Mouse (Mus musculus): Measurements from ENCODE around the gene Gphn.
"Not testable (repeated sequence)": the region's sequence is repeated elsewhere in the genome, so short reads cannot be mapped to it uniquely, and the experiment has no call there.

Gene Gphn

GRCm38 (mm10) chr12:78356472-78356871, 130.3 kb downstream of the Gphn start:
- DNase-seq (ENCODE audit: low read depth, low spot score): no peak

GRCm38 (mm10) chr12:78389267-78389666, 163.1 kb downstream of the Gphn start:
- no peak for DNase-seq (ENCODE audit: low read depth, low spot score)

- no peak for DNase-seq (ENCODE audit: low read depth, low spot score)
These were observed 169.1 kb downstream of the Gphn start for GRCm38 (mm10) chr12:78395297-78395696.

- peak; percentile 36 for DNase-seq (ENCODE audit: low read depth, low spot score)
These were observed 181.3 kb downstream of the Gphn start for GRCm38 (mm10) chr12:78407518-78407917.

- no peak for DNase-seq (ENCODE audit: low read depth, low spot score)
These were observed 296.0 kb downstream of the Gphn start for GRCm38 (mm10) chr12:78522176-78522575.

GRCm38 (mm10) chr12:78522804-78523394, 296.7 kb downstream of the Gphn start:
- DNase-seq (ENCODE audit: low read depth, low spot score): no peak

- DNase-seq (ENCODE audit: low read depth, low spot score): not testable (repeated sequence)
These were observed 311.4 kb downstream of the Gphn start for GRCm38 (mm10) chr12:78537590-78537989.

- no peak for DNase-seq (ENCODE audit: low read depth, low spot score)
These were observed 324.7 kb downstream of the Gphn start for GRCm38 (mm10) chr12:78550913-78551312.

- no peak for DNase-seq (ENCODE audit: low read depth, low spot score)
These were observed 405.6 kb downstream of the Gphn start for GRCm38 (mm10) chr12:78631816-78632215.

- no peak for DNase-seq (ENCODE audit: low read depth, low spot score)
These were observed 413.3 kb downstream of the Gphn start for GRCm38 (mm10) chr12:78639466-78639865.

GRCm38 (mm10) chr12:78640086-78640485, 413.9 kb downstream of the Gphn start:
- DNase-seq (ENCODE audit: low read depth, low spot score): no peak

GRCm38 (mm10) chr12:78641220-78641619, 415.0 kb downstream of the Gphn start:
- DNase-seq (ENCODE audit: low read depth, low spot score): no peak

- no peak for DNase-seq (ENCODE audit: low read depth, low spot score)
These were observed 417.5 kb downstream of the Gphn start for GRCm38 (mm10) chr12:78643691-78644090.

- peak; percentile 4 for DNase-seq (ENCODE audit: low read depth, low spot score)
These were observed 419.1 kb downstream of the Gphn start for GRCm38 (mm10) chr12:78645282-78645681.

- no peak for DNase-seq (ENCODE audit: low read depth, low spot score)
These were observed 433.6 kb downstream of the Gphn start for GRCm38 (mm10) chr12:78659718-78660304.

- no peak for DNase-seq (ENCODE audit: low read depth, low spot score)
These were observed 452.1 kb downstream of the Gphn start for GRCm38 (mm10) chr12:78678101-78678806.

- DNase-seq (ENCODE audit: low read depth, low spot score): no peak
These were observed 452.6 kb downstream of the Gphn start for GRCm38 (mm10) chr12:78678807-78679189.

GRCm38 (mm10) chr12:78681048-78681447, 454.9 kb downstream of the Gphn start:
- DNase-seq (ENCODE audit: low read depth, low spot score): no peak

- no peak for DNase-seq (ENCODE audit: low read depth, low spot score)
These were observed 456.1 kb downstream of the Gphn start for GRCm38 (mm10) chr12:78682279-78682678.

- DNase-seq (ENCODE audit: low read depth, low spot score): no peak
These were observed 459.6 kb downstream of the Gphn start for GRCm38 (mm10) chr12:78685669-78686215.

GRCm38 (mm10) chr12:78688876-78689275, 462.7 kb downstream of the Gphn start:
- DNase-seq (ENCODE audit: low read depth, low spot score): no peak

GRCm38 (mm10) chr12:78691325-78691724, 465.1 kb downstream of the Gphn start, which contains the start of gene Fam71d:
TSS of gene Fam71d (plus strand) at chr12:78691535.
- DNase-seq (ENCODE audit: low read depth, low spot score): no peak

GRCm38 (mm10) chr12:78693281-78693680, 467.1 kb downstream of the Gphn start:
- DNase-seq (ENCODE audit: low read depth, low spot score): no peak
